Mouse (Mus musculus): ENCODE results near the gene Tmem258. TPM values are rescaled to one million over a fixed set of nuclear protein-coding genes. Genes with fewer than 3 reads are reported as not detected.

Gene Tmem258
- polyA plus RNA-seq, 1 experiment from 2014 or later, result 380 TPM

GRCm38 (mm10) chr19:10242916-10243315, 39.1 kb downstream of the Tmem258 start:
- H3K27me3 ChIP-seq, result peaks cover 28% of the 10 kb centered on the region
- 22% methylated on average over 8 of the region's 8 CpGs for WGBS
- H3K4me2 ChIP-seq, result no peak overlapping the region
- peaks cover 32% of the 10 kb centered on the region for H3K4me1 ChIP-seq (replicated peaks)
- no peak overlapping the region for H3K4me3 ChIP-seq
- no peaks in the 10 kb centered on the region for H3K9me3 ChIP-seq (replicated peaks)
- no peak overlapping the region for H3K9ac ChIP-seq
- H3K36me3 ChIP-seq, result no peaks in the 10 kb centered on the region
- ATAC-seq (replicated peaks; ENCODE audit: insufficient number of reproducible peaks, insufficient read depth, low FRiP score, low read depth), result no peak
- H3K27ac ChIP-seq, result no peak overlapping the region

GRCm38 (mm10) chr19:10244183-10244582, 40.4 kb downstream of the Tmem258 start:
- Histone ChIP-seq H3K4me2 (no peak overlapping the region), H3K4me1 (replicated peaks) (peaks cover 34% of the 10 kb centered on the region), H3K9ac (no peak overlapping the region), H3K27me3 (peaks cover 37% of the 10 kb centered on the region), H3K36me3 (no peaks in the 10 kb centered on the region), H3K27ac (no peak overlapping the region), H3K4me3 (no peak overlapping the region), H3K9me3 (replicated peaks) (no peaks in the 10 kb centered on the region)
- no peak for ATAC-seq (replicated peaks; ENCODE audit: insufficient number of reproducible peaks, insufficient read depth, low FRiP score, low read depth)
- 14% methylated on average over 3 of the region's 3 CpGs for WGBS

GRCm38 (mm10) chr19:10247165-10247564, 43.4 kb downstream of the Tmem258 start:
- H3K4me3 ChIP-seq, result no peak overlapping the region
- no peak for ATAC-seq (replicated peaks; ENCODE audit: insufficient number of reproducible peaks, insufficient read depth, low FRiP score, low read depth)
- H3K27me3 ChIP-seq, result peaks cover 23% of the 10 kb centered on the region; the same call in 1 of the 2 replicates
- 16% methylated on average over 6 of the region's 6 CpGs for WGBS
- no peaks in the 10 kb centered on the region for H3K9me3 ChIP-seq (replicated peaks)
- no peaks in the 10 kb centered on the region for H3K36me3 ChIP-seq
- H3K27ac ChIP-seq, result no peak overlapping the region
- H3K9ac ChIP-seq, result no peak overlapping the region
- no peak overlapping the region for H3K4me2 ChIP-seq
- H3K4me1 ChIP-seq (replicated peaks), result peaks cover 19% of the 10 kb centered on the region

DNA sequence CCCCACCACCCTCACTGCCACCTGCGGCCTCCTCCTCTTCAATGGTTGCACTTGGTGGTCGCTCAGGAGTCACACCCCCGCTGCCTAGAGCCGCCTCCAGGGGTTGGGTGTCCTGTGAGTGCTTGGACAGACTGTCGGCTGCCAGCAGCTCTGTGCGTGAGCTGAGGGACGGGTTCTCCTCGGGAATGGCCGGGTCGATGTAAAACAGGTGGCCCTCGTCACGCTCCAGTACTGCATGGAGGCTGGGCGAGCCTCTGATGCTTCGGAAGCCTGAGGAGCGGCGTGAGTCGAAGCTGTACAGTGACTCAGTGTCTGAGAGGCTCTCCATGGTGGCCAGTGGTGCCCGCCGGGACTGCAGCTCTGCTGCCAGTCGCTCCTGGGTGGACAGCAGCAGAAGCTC, 44.3 kb downstream of the Tmem258 start:
- no peaks in the 10 kb centered on the region for H3K9me3 ChIP-seq (replicated peaks)
- H3K36me3 ChIP-seq, result no peaks in the 10 kb centered on the region
- H3K27ac ChIP-seq, result no peak overlapping the region
- no peak overlapping the region; the same call in 1 of the 2 replicates for H3K9ac ChIP-seq
- peaks cover 17% of the 10 kb centered on the region for H3K4me1 ChIP-seq (replicated peaks)
- peaks cover 23% of the 10 kb centered on the region for H3K27me3 ChIP-seq
- peak overlapping the region; percentile 23 for H3K4me2 ChIP-seq
- WGBS, result 31% methylated on average over 20 of the region's 20 CpGs
- ATAC-seq (replicated peaks; ENCODE audit: insufficient number of reproducible peaks, insufficient read depth, low FRiP score, low read depth), result no peak
- H3K4me3 ChIP-seq, result 0 out of 2 replicates have a peak overlapping the region, but pooled peaks have one; percentile 1

Small RNA genes within 50 kb of the gene (microRNA-seq; reads per million reads assigned to microRNA genes)
- 0.63 reads per million for gene Mir6993

Other genes with a start within 250 kb of the Tmem258 start
- gene Fth1, start 223.4 kb upstream of the Tmem258 start, polyA plus RNA-seq (2015; fragmentation: Nextera tagmentation; extraction: Ambion mirVana), result 1,879 and 1,985 TPM in 2 replicates
- 0.19 and 0.25 TPM in 2 replicates for gene Best1, start 202.4 kb upstream of the Tmem258 start, polyA plus RNA-seq (2015; fragmentation: Nextera tagmentation; extraction: Ambion mirVana)
- 21.8 and 30.0 TPM in 2 replicates for gene Rab3il1, start 202.3 kb upstream of the Tmem258 start, polyA plus RNA-seq (2015; fragmentation: Nextera tagmentation; extraction: Ambion mirVana)
- gene Fads3, start 162.4 kb upstream of the Tmem258 start, polyA plus RNA-seq (2015; fragmentation: Nextera tagmentation; extraction: Ambion mirVana), result 39.4 and 43.9 TPM in 2 replicates
- gene Fads2, start 102.3 kb upstream of the Tmem258 start, polyA plus RNA-seq (2015; fragmentation: Nextera tagmentation; extraction: Ambion mirVana), result 29.3 and 48.4 TPM in 2 replicates
- 39.4 and 52.1 TPM in 2 replicates for gene Fads1, start 21.1 kb upstream of the Tmem258 start, polyA plus RNA-seq (2015; fragmentation: Nextera tagmentation; extraction: Ambion mirVana)
- gene Fen1, start 155 bp downstream of the Tmem258 start, polyA plus RNA-seq (2015; fragmentation: Nextera tagmentation; extraction: Ambion mirVana), result 39.9 and 53.3 TPM in 2 replicates
- 4.8 and 7.8 TPM in 2 replicates for gene Myrf, start 36.7 kb downstream of the Tmem258 start, polyA plus RNA-seq (2015; fragmentation: Nextera tagmentation; extraction: Ambion mirVana)
- 0.88 and 1.5 TPM in 2 replicates for gene Dagla, start 100.9 kb downstream of the Tmem258 start, polyA plus RNA-seq (2015; fragmentation: Nextera tagmentation; extraction: Ambion mirVana)
- gene Syt7, start 185.1 kb downstream of the Tmem258 start, polyA plus RNA-seq (2015; fragmentation: Nextera tagmentation; extraction: Ambion mirVana), result 0.48 and 0.94 TPM in 2 replicates